Mouse (Mus musculus): ENCODE data around the gene Ndufb8. TPM values are rescaled to one million over a fixed set of nuclear protein-coding genes. Genes with fewer than 3 reads are reported as not detected.
A peak's percentile ranks its signal among the peaks of the same experiment; 100 is the strongest.

Gene Ndufb8
- total and polyA plus RNA-seq, 3 experiments = 592 to 1,203 (median 725) TPM

DNA sequence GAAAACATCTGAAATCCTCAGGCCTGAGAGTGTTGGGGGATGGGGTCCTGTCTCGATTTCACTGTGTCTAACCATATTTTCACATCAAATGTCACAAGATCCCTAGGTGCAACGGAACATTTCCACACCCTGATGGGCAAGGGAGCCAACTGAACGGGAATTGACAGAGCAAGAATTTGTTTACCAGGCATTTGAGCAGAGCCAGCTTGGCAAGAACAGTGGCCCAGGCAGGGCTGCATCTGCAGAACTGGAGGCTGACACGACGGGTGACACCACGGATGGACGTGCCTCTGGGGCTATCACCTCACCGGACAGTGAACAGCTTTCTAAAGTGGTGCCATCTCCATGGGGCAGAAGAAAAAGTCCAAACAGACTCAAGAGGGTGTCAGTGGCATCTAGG is 17.8 kb downstream of the Ndufb8 start:
- TF ChIP-seq KAT2A (conservative IDR thresholded peaks at IDR 0.05; ENCODE audit: low read depth, low read length) (no peak), GATA1 (IDR thresholded peaks at IDR 0.05; ENCODE audit: low read depth, low read length) (no peak), SMC3 (IDR thresholded peaks at IDR 0.05; ENCODE audit: low read depth, low read length) (no peak)
- H3K27me3 ChIP-seq (ENCODE audit: control insufficient read depth in 1 of 2, insufficient read depth in 2 of 2, low read length in 2 of 2) = no peaks in the 10 kb centered on the region
- DNase-seq (ENCODE audit: low read depth, low spot score) = no peak
- H3K27ac ChIP-seq (ENCODE audit: control insufficient read depth, low read depth, low read length) = no peak overlapping the region
- no peak overlapping the region for H3K4me3 ChIP-seq (ENCODE audit: control insufficient read depth in 1 of 2, insufficient read depth in 1 of 2, low read depth in 2 of 2, low read length in 2 of 2)
- H3K9ac ChIP-seq (ENCODE audit: control insufficient read depth, low read depth, low read length, poor library complexity, severe bottlenecking) = no peak overlapping the region
- no peaks in the 10 kb centered on the region for H3K79me2 ChIP-seq (ENCODE audit: control insufficient read depth, insufficient read depth, low read length, poor library complexity)
- no peaks in the 10 kb centered on the region for H3K36me3 ChIP-seq (ENCODE audit: control insufficient read depth in 1 of 2, insufficient read depth in 2 of 2, low read length in 2 of 2)
- H3K4me1 ChIP-seq (ENCODE audit: control insufficient read depth in 1 of 2, insufficient read depth in 2 of 2, low read length in 2 of 2) = no peaks in the 10 kb centered on the region
- no peaks in the 10 kb centered on the region for H3K9me3 ChIP-seq (replicated peaks; ENCODE audit: insufficient read depth, low read length)

DNA sequence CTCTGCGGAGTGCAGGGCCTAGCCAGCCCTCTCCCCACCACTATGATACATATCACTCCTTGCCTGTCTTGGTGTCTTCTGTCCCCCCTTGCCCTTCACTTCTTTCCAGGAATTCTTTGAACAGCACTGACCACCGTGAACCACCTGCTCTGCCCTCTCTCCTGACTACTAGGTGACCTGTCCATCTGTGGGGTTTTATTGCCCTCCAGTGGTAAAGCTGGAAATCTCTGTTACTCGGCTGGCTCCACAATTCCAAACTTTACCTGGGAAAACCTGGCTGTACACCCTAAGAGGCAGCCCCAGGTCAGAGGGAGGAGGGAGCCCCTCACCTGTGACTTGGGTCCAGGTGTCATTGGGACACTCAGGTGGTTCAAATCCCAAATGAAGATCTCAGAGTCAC is 19.9 kb downstream of the Ndufb8 start:
- H3K79me2 ChIP-seq (ENCODE audit: control insufficient read depth, insufficient read depth, low read length, poor library complexity) = no peaks in the 10 kb centered on the region
- H3K36me3 ChIP-seq (ENCODE audit: control insufficient read depth in 1 of 2, insufficient read depth in 2 of 2, low read length in 2 of 2) = no peaks in the 10 kb centered on the region
- H3K27me3 ChIP-seq (ENCODE audit: control insufficient read depth in 1 of 2, insufficient read depth in 2 of 2, low read length in 2 of 2) = no peaks in the 10 kb centered on the region
- no peaks in the 10 kb centered on the region for H3K4me1 ChIP-seq (ENCODE audit: control insufficient read depth in 1 of 2, insufficient read depth in 2 of 2, low read length in 2 of 2)
- DNase-seq (ENCODE audit: low read depth, low spot score) = no peak
- H3K9me3 ChIP-seq (replicated peaks; ENCODE audit: insufficient read depth, low read length) = no peaks in the 10 kb centered on the region
- H3K27ac ChIP-seq (ENCODE audit: control insufficient read depth, low read depth, low read length) = no peak overlapping the region
- H3K4me3 ChIP-seq (ENCODE audit: control insufficient read depth in 1 of 2, insufficient read depth in 1 of 2, low read depth in 2 of 2, low read length in 2 of 2) = no peak overlapping the region
- H3K9ac ChIP-seq (ENCODE audit: control insufficient read depth, low read depth, low read length, poor library complexity, severe bottlenecking) = no peak overlapping the region
- TF ChIP-seq RAD21 (IDR thresholded peaks at IDR 0.05; ENCODE audit: low read depth, low read length) (peak; percentile 25), CTCF (IDR thresholded peaks at IDR 0.05 in 2 of 3, conservative IDR thresholded peaks at IDR 0.05 in 1 of 3; ENCODE audit: control insufficient read depth in 1 of 3, insufficient read depth in 1 of 3, low read depth in 2 of 3, low read length in 3 of 3, poor library complexity in 1 of 3, severe bottlenecking in 1 of 3) (peak in 1 of 3 experiments; percentile 17; a peak in 3 of 6 replicates), MAFK (IDR thresholded peaks at IDR 0.05; ENCODE audit: borderline replicate concordance, low read depth, low read length) (no peak)

DNA sequence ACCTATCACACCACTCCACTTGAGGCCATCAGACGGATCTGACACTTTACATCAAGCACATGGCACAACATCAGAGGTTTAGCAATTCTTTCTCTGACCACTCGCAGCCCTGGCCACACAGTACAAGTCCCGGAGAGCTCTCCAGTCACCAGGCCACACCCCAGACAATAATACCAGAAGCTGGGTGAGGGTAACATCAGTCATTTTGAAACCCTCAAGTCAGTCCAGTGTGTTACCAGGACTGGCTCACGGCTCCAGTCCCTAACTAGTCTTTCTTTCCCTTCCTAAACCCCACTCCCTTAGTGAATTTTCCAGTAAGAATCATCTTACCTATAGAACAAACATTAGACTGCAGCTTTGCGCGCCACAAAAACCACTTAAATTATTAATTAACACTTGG is 25.2 kb downstream of the Ndufb8 start:
- Histone ChIP-seq H3K9me3 (replicated peaks; ENCODE audit: insufficient read depth, low read length) (no peaks in the 10 kb centered on the region), H3K27me3 (ENCODE audit: control insufficient read depth in 1 of 2, insufficient read depth in 2 of 2, low read length in 2 of 2) (no peaks in the 10 kb centered on the region), H3K4me1 (ENCODE audit: control insufficient read depth in 1 of 2, insufficient read depth in 2 of 2, low read length in 2 of 2) (no peaks in the 10 kb centered on the region), H3K79me2 (ENCODE audit: control insufficient read depth, insufficient read depth, low read length, poor library complexity) (no peaks in the 10 kb centered on the region), H3K36me3 (ENCODE audit: control insufficient read depth in 1 of 2, insufficient read depth in 2 of 2, low read length in 2 of 2) (no peaks in the 10 kb centered on the region), H3K27ac (ENCODE audit: control insufficient read depth, low read depth, low read length) (no peak overlapping the region), H3K4me3 (ENCODE audit: control insufficient read depth in 1 of 2, insufficient read depth in 1 of 2, low read depth in 2 of 2, low read length in 2 of 2) (no peak overlapping the region), H3K9ac (ENCODE audit: control insufficient read depth, low read depth, low read length, poor library complexity, severe bottlenecking) (no peak overlapping the region)
- DNase-seq (ENCODE audit: low read depth, low spot score) = no peak
- TF ChIP-seq GATA1 (IDR thresholded peaks at IDR 0.05; ENCODE audit: low read depth, low read length) = no peak
- no peak for TF ChIP-seq ETS1 (IDR thresholded peaks at IDR 0.05; ENCODE audit: low read depth, low read length)
- no peak for TF ChIP-seq ZC3H11A (IDR thresholded peaks at IDR 0.05; ENCODE audit: low read depth, low read length)

DNA sequence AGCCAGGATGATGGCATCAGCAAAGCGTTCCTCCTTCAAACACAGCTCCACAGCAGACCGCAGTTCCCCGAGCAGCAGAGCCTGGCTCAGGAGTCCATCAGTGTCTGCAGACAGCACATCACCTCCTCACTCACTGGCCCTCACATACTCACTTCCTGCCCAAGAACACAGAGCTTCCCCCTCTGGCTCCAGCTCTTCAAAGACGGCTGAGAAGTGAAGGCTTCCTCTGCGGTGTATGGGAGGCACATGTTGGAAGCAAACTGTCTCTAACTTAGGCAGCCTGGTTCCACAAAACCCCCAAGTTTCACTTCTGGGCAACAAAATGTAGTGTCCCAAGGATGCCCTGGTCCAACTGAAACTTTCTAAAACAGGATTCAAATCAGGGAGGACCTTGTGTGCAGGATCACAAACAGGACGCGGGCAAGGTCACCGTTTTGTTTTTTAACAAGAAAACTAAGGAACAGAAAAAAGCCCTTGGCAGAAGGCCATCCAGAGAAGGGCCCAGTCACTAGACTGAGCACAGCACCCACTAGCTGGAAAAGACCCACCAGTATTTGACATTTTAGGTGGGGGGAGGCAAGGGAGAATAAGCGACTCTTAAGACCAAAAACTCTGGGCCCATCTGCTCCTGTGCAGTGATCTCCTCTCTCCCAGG is 29.6 kb downstream of the Ndufb8 start:
- Histone ChIP-seq H3K9me3 (replicated peaks; ENCODE audit: insufficient read depth, low read length) (no peaks in the 10 kb centered on the region), H3K4me3 (ENCODE audit: control insufficient read depth in 1 of 2, insufficient read depth in 1 of 2, low read depth in 2 of 2, low read length in 2 of 2) (no peak overlapping the region), H3K4me1 (ENCODE audit: control insufficient read depth in 1 of 2, insufficient read depth in 2 of 2, low read length in 2 of 2) (no peaks in the 10 kb centered on the region), H3K79me2 (ENCODE audit: control insufficient read depth, insufficient read depth, low read length, poor library complexity) (no peaks in the 10 kb centered on the region), H3K9ac (ENCODE audit: control insufficient read depth, low read depth, low read length, poor library complexity, severe bottlenecking) (no peak overlapping the region), H3K27me3 (ENCODE audit: control insufficient read depth in 1 of 2, insufficient read depth in 2 of 2, low read length in 2 of 2) (no peaks in the 10 kb centered on the region), H3K36me3 (ENCODE audit: control insufficient read depth in 1 of 2, insufficient read depth in 2 of 2, low read length in 2 of 2) (no peaks in the 10 kb centered on the region), H3K27ac (ENCODE audit: control insufficient read depth, low read depth, low read length) (no peak overlapping the region)
- TF ChIP-seq UBTF (IDR thresholded peaks at IDR 0.05; ENCODE audit: borderline replicate concordance, insufficient read depth, low read depth, low read length) (no peak), ZNF384 (IDR thresholded peaks at IDR 0.05; ENCODE audit: low read depth, low read length) (no peak), MYB (IDR thresholded peaks at IDR 0.05; ENCODE audit: low read depth, low read length) (no peak), GABPA (IDR thresholded peaks at IDR 0.05; ENCODE audit: low read depth, low read length) (no peak), KAT2A (conservative IDR thresholded peaks at IDR 0.05; ENCODE audit: low read depth, low read length) (no peak), EP300 (IDR thresholded peaks at IDR 0.05; ENCODE audit: low read depth in 1 of 2, low read length in 2 of 2) (no peak), MXI1 (IDR thresholded peaks at IDR 0.05; ENCODE audit: low read depth, low read length) (no peak), RAD21 (IDR thresholded peaks at IDR 0.05; ENCODE audit: low read depth, low read length) (no peak), ZMIZ1 (IDR thresholded peaks at IDR 0.05; ENCODE audit: low read depth, low read length) (no peak), BHLHE40 (IDR thresholded peaks at IDR 0.05; ENCODE audit: borderline replicate concordance, low read depth, low read length) (no peak)
- DNase-seq (ENCODE audit: low read depth, low spot score) = no peak

Data from MEL (cell line).